Mouse (Mus musculus) lung, embryonic 16.5 days (tissue): Measurements from ENCODE around the gene Ybx1. TPM values are rescaled to one million over a fixed set of nuclear protein-coding genes. Genes with fewer than 3 reads are reported as not detected.

Experiments used
- ATAC-seq: fragments of 200-750 bp; cut with Nextera tagmentation; 2 replicates; pipeline ENCODE4 v1.8.0; 2017; ENCODE audit warnings: low read depth, mild to moderate bottlenecking, moderate library complexity
- H3K27ac ChIP-seq: fragments of 300-500 bp; sonication (generic); 2 replicates; pipeline ENCODE4 v1.5.1; 2014; ENCODE audit warnings: mild to moderate bottlenecking, control low read depth, low read length
- H3K27me3 ChIP-seq: fragments of 300-500 bp; sonication (generic); 2 replicates; pipeline ENCODE4 v1.6.1; 2014; ENCODE audit warnings: low read depth, low read length, mixed read lengths; ENCODE audit not compliant: control insufficient read depth, insufficient read depth
- H3K36me3 ChIP-seq: fragments of 300-500 bp; sonication (generic); 2 replicates; pipeline ENCODE4 v1.6.1; 2014; ENCODE audit warnings: low read length; ENCODE audit not compliant: control insufficient read depth, insufficient read depth
- H3K4me1 ChIP-seq: fragments of 300-500 bp; sonication (generic); replicated peaks from 2 replicates; pipeline ENCODE4 v1.6.1; 2014; ENCODE audit warnings: low read length, mixed read lengths; ENCODE audit not compliant: control insufficient read depth, insufficient read depth
- H3K4me2 ChIP-seq: fragments of 300-500 bp; sonication (generic); 2 replicates; pipeline ENCODE4 v1.6.1; 2014; ENCODE audit warnings: low read depth, low read length, control low read depth
- H3K4me3 ChIP-seq: fragments of 300-500 bp; sonication (generic); 2 replicates; pipeline ENCODE4 v1.5.1; 2014; ENCODE audit warnings: mild to moderate bottlenecking, low read length, control low read depth
- H3K9ac ChIP-seq: fragments of 300-500 bp; sonication (generic); 2 replicates; pipeline ENCODE4 v1.6.1; 2014; ENCODE audit warnings: low read length, control low read depth
- H3K9me3 ChIP-seq: fragments of 300-500 bp; sonication (generic); 2 replicates; pipeline ENCODE4 v1.6.1; 2016; ENCODE audit warnings: low read length; ENCODE audit not compliant: control insufficient read depth
- WGBS: fragments of 180-500 bp; shearing (Covaris S2); extraction: QIAGEN DNeasy Blood & Tissue Kit; methylation state at CpG from one replicate; pipeline ENCODE4 v1.1.7; 2014; 5-methylcytosine and 5-hydroxymethylcytosine counted together
- polyA plus RNA-seq: library from polyadenylated mRNA; unstranded; fragments of >200 nt; fragmentation: Nextera tagmentation; extraction: Ambion mirVana; gene quantifications from 2 replicates; pipeline ENCODE4 v1.2.1, GENCODE M21; 2015

Ybx1 gene
- polyA plus RNA-seq, 1 experiment from 2014 or later: 442 TPM

- Histone ChIP-seq H3K4me1 (no peaks in the 10 kb centered on the region), H3K4me2 (no peak overlapping the region), H3K36me3 (no peaks in the 10 kb centered on the region; the same call in 1 of the 2 replicates), H3K27ac (no peak overlapping the region), H3K9ac (no peak overlapping the region), H3K4me3 (no peak overlapping the region), H3K27me3 (no peaks in the 10 kb centered on the region), H3K9me3 (no peaks in the 10 kb centered on the region)
- whole genome bisulfite sequencing: 76% methylated on average over 3 of the region's 3 CpGs
- no peak for ATAC-seq
Observed at GRCm38 (mm10) chr4:119301777-119302176, 7.4 kb upstream of the Ybx1 start.

GRCm38 (mm10) chr4:119300761-119301160 lies 6.4 kb upstream of the Ybx1 start:
- WGBS: 90% methylated on average over 3 of the region's 3 CpGs
- H3K4me3 ChIP-seq: no peak overlapping the region
- no peaks in the 10 kb centered on the region for H3K27me3 ChIP-seq
- H3K4me2 ChIP-seq: no peak overlapping the region
- no peaks in the 10 kb centered on the region for H3K4me1 ChIP-seq
- H3K36me3 ChIP-seq: no peaks in the 10 kb centered on the region; the same call in 1 of the 2 replicates
- no peaks in the 10 kb centered on the region for H3K9me3 ChIP-seq
- H3K9ac ChIP-seq: no peak overlapping the region
- no peak overlapping the region for H3K27ac ChIP-seq
- no peak for ATAC-seq

- WGBS: 70% methylated on average over 2 of the region's 2 CpGs
- H3K36me3 ChIP-seq: no peaks in the 10 kb centered on the region; the same call in 1 of the 2 replicates
- no peak overlapping the region for H3K9ac ChIP-seq
- H3K27me3 ChIP-seq: no peaks in the 10 kb centered on the region
- no peak overlapping the region for H3K27ac ChIP-seq
- no peak overlapping the region for H3K4me3 ChIP-seq
- H3K9me3 ChIP-seq: no peaks in the 10 kb centered on the region
- H3K4me2 ChIP-seq: no peak overlapping the region
- peaks cover 7% of the 10 kb centered on the region for H3K4me1 ChIP-seq
- no peak for ATAC-seq
Observed at GRCm38 (mm10) chr4:119297361-119297760, 3.0 kb upstream of the Ybx1 start.

- ATAC-seq: no peak
- Histone ChIP-seq H3K27me3 (no peaks in the 10 kb centered on the region), H3K4me3 (peak overlapping the region; percentile 77), H3K4me1 (peaks cover 10% of the 10 kb centered on the region), H3K9ac (peak overlapping the region; percentile 85), H3K36me3 (peaks cover 5% of the 10 kb centered on the region), H3K4me2 (peak overlapping the region; percentile 69), H3K9me3 (no peaks in the 10 kb centered on the region), H3K27ac (peak overlapping the region; percentile 87)
- 4% methylated on average over 6 of the region's 6 CpGs for WGBS
Observed at GRCm38 (mm10) chr4:119295134-119295453, 690 bp upstream of the Ybx1 start.

GRCm38 (mm10) chr4:119293574-119294258 lies 688 bp downstream of the Ybx1 start:
- peak overlapping the region; percentile 90 for H3K9ac ChIP-seq
- H3K36me3 ChIP-seq: peaks cover 7% of the 10 kb centered on the region
- peak overlapping the region; percentile 79 for H3K27ac ChIP-seq
- peak overlapping the region; percentile 77 for H3K4me3 ChIP-seq
- peak; percentile 25 for ATAC-seq
- H3K9me3 ChIP-seq: no peaks in the 10 kb centered on the region
- H3K4me1 ChIP-seq: peaks cover 10% of the 10 kb centered on the region
- H3K4me2 ChIP-seq: peak overlapping the region; percentile 92
- WGBS: 0% methylated on average over 48 of the region's 80 CpGs
- H3K27me3 ChIP-seq: no peaks in the 10 kb centered on the region

- peak overlapping the region; percentile 77 for H3K4me3 ChIP-seq
- peaks cover 7% of the 10 kb centered on the region for H3K36me3 ChIP-seq
- peak overlapping the region; percentile 90 for H3K9ac ChIP-seq
- peak overlapping the region; percentile 79 for H3K27ac ChIP-seq
- under 1% methylated on average over 24 of the region's 24 CpGs for WGBS
- H3K4me2 ChIP-seq: peak overlapping the region; percentile 92
- ATAC-seq: no peak
- peaks cover 10% of the 10 kb centered on the region for H3K4me1 ChIP-seq
- no peaks in the 10 kb centered on the region for H3K9me3 ChIP-seq
- H3K27me3 ChIP-seq: no peaks in the 10 kb centered on the region
Observed at GRCm38 (mm10) chr4:119292771-119293573, 1.4 kb downstream of the Ybx1 start.

GRCm38 (mm10) chr4:119291921-119292320 lies 2.5 kb downstream of the Ybx1 start:
- Histone ChIP-seq H3K27me3 (no peaks in the 10 kb centered on the region), H3K36me3 (peaks cover 7% of the 10 kb centered on the region), H3K4me2 (peak overlapping the region; percentile 92), H3K9ac (peak overlapping the region; percentile 90; the same call in 1 of the 2 replicates), H3K4me1 (peaks cover 12% of the 10 kb centered on the region), H3K9me3 (no peaks in the 10 kb centered on the region), H3K27ac (no peak overlapping the region), H3K4me3 (peak overlapping the region; percentile 77)
- ATAC-seq: no peak
- 62% methylated on average over 1 of the region's 1 CpGs for WGBS

GRCm38 (mm10) chr4:119285336-119285735 lies 9.1 kb downstream of the Ybx1 start:
- 39% methylated on average over 2 of the region's 2 CpGs for WGBS
- H3K27me3 ChIP-seq: no peaks in the 10 kb centered on the region
- no peak overlapping the region for H3K4me2 ChIP-seq
- H3K27ac ChIP-seq: no peak overlapping the region; the same call in 1 of the 2 replicates
- peaks cover 10% of the 10 kb centered on the region; the same call in 1 of the 2 replicates for H3K4me1 ChIP-seq
- H3K4me3 ChIP-seq: no peak overlapping the region
- H3K9ac ChIP-seq: no peak overlapping the region
- H3K9me3 ChIP-seq: no peaks in the 10 kb centered on the region
- ATAC-seq: no peak
- peaks cover 34% of the 10 kb centered on the region for H3K36me3 ChIP-seq

- Histone ChIP-seq H3K36me3 (peaks cover 39% of the 10 kb centered on the region), H3K27me3 (no peaks in the 10 kb centered on the region), H3K9me3 (no peaks in the 10 kb centered on the region), H3K4me2 (no peak overlapping the region), H3K27ac (no peak overlapping the region), H3K4me3 (no peak overlapping the region), H3K4me1 (peaks cover 10% of the 10 kb centered on the region; the same call in 1 of the 2 replicates), H3K9ac (no peak overlapping the region)
- ATAC-seq: no peak
- WGBS: 85% methylated on average over 1 of the region's 1 CpGs
Observed at GRCm38 (mm10) chr4:119284861-119285260, 9.5 kb downstream of the Ybx1 start.
